Mouse (Mus musculus): Measurements from ENCODE around the gene Aspa. TPM values are rescaled to one million over a fixed set of nuclear protein-coding genes. Genes with fewer than 3 reads are reported as not detected.
A peak's percentile ranks its signal among the peaks of the same experiment; 100 is the strongest.

Aspa gene
- total RNA-seq (2014; rRNA removed) (5.9 and 7.8 TPM in 2 replicates), polyA plus RNA-seq (2015; fragmentation: Nextera tagmentation; extraction: Ambion mirVana) (7.3 and 8.3 TPM in 2 replicates)

- Histone ChIP-seq H3K4me3 (ENCODE audit: low read length) (no peak within 1 kb of the TSS), H3K36me3 (ENCODE audit: insufficient read depth, low read length) (no peaks in the 10 kb centered on the region), H3K4me2 (ENCODE audit: low read depth, low read length) (no peak within 1 kb of the TSS), H3K9me3 (ENCODE audit: low read length) (no peaks in the 10 kb centered on the region), H3K27ac (no peak within 1 kb of the TSS), H3K27me3 (ENCODE audit: insufficient read depth, low read length) (no peaks in the 10 kb centered on the region), H3K4me1 (ENCODE audit: insufficient read depth, low read length) (no peaks in the 10 kb centered on the region), H3K9ac (replicated peaks; ENCODE audit: low read length) (no peak within 1 kb of the TSS)
- no peak for TF ChIP-seq CTCF (IDR thresholded peaks at IDR 0.05; ENCODE audit: low read depth)
- WGBS: 83% methylated on average over 27 of the region's 27 CpGs
- no peak for ATAC-seq
- no peak for DNase-seq (ENCODE audit: low spot score)
Observed at GRCm38 (mm10) chr11:73329442-73329841, at the start of gene Aspa, which contains the start of the genes Gm49340 and Spata22. Gene Aspa (minus strand): TSS chr11:73329596. Gene Gm49340 (plus strand): TSS chr11:73329741. Gene Spata22 (plus strand): TSS chr11:73329741.

GRCm38 (mm10) chr11:73370946-73371345 lies 41.5 kb upstream of the Aspa start, which contains the start of gene Olfr376:
Gene Olfr376 (plus strand): TSS chr11:73371246.
- WGBS: 88% methylated on average over 2 of the region's 2 CpGs
- no peak for DNase-seq (ENCODE audit: low spot score)
- Histone ChIP-seq H3K36me3 (ENCODE audit: insufficient read depth, low read length) (no peaks in the 10 kb centered on the region), H3K4me1 (ENCODE audit: insufficient read depth, low read length) (no peaks in the 10 kb centered on the region), H3K9me3 (ENCODE audit: low read length) (no peaks in the 10 kb centered on the region), H3K27ac (no peak within 1 kb of the TSS), H3K4me2 (ENCODE audit: low read depth, low read length) (no peak within 1 kb of the TSS), H3K27me3 (ENCODE audit: insufficient read depth, low read length) (no peaks in the 10 kb centered on the region), H3K4me3 (ENCODE audit: low read length) (no peak within 1 kb of the TSS), H3K9ac (replicated peaks; ENCODE audit: low read length) (no peak within 1 kb of the TSS)
- TF ChIP-seq CTCF (IDR thresholded peaks at IDR 0.05; ENCODE audit: low read depth): no peak
- ATAC-seq: no peak

GRCm38 (mm10) chr11:73350483-73350882 lies 21.1 kb upstream of the Aspa start, which contains the start of gene Olfr20:
Gene Olfr20 (plus strand): TSS chr11:73350783.
- H3K4me3 ChIP-seq (ENCODE audit: low read length): no peak within 1 kb of the TSS
- H3K27ac ChIP-seq: no peak within 1 kb of the TSS
- no peak within 1 kb of the TSS for H3K9ac ChIP-seq (replicated peaks; ENCODE audit: low read length)
- no peak for DNase-seq (ENCODE audit: low spot score)
- 51% methylated on average over 3 of the region's 3 CpGs for WGBS
- ATAC-seq: no peak
- H3K4me2 ChIP-seq (ENCODE audit: low read depth, low read length): no peak within 1 kb of the TSS
- H3K4me1 ChIP-seq (ENCODE audit: insufficient read depth, low read length): no peaks in the 10 kb centered on the region
- H3K9me3 ChIP-seq (ENCODE audit: low read length): no peaks in the 10 kb centered on the region
- no peak for TF ChIP-seq CTCF (IDR thresholded peaks at IDR 0.05; ENCODE audit: low read depth)
- H3K36me3 ChIP-seq (ENCODE audit: insufficient read depth, low read length): no peaks in the 10 kb centered on the region
- no peaks in the 10 kb centered on the region for H3K27me3 ChIP-seq (ENCODE audit: insufficient read depth, low read length)

GRCm38 (mm10) chr11:73336919-73337318 lies 7.5 kb upstream of the Aspa start:
- Histone ChIP-seq H3K4me3 (ENCODE audit: low read length) (no peak overlapping the region), H3K9ac (replicated peaks; ENCODE audit: low read length) (no peak overlapping the region), H3K4me2 (ENCODE audit: low read depth, low read length) (no peak overlapping the region), H3K4me1 (ENCODE audit: insufficient read depth, low read length) (no peaks in the 10 kb centered on the region), H3K27me3 (ENCODE audit: insufficient read depth, low read length) (no peaks in the 10 kb centered on the region), H3K36me3 (ENCODE audit: insufficient read depth, low read length) (no peaks in the 10 kb centered on the region), H3K9me3 (ENCODE audit: low read length) (no peaks in the 10 kb centered on the region), H3K27ac (no peak overlapping the region)
- no peak for TF ChIP-seq CTCF (IDR thresholded peaks at IDR 0.05; ENCODE audit: low read depth)
- DNase-seq (ENCODE audit: low spot score) (no peak), ATAC-seq (no peak)
- 89% methylated on average over 4 of the region's 4 CpGs for WGBS

GRCm38 (mm10) chr11:73333357-73333756 lies 4.0 kb upstream of the Aspa start:
- TF ChIP-seq CTCF (IDR thresholded peaks at IDR 0.05; ENCODE audit: low read depth): no peak
- H3K4me1 ChIP-seq (ENCODE audit: insufficient read depth, low read length): no peaks in the 10 kb centered on the region
- WGBS: 59% methylated on average over 2 of the region's 2 CpGs
- H3K27me3 ChIP-seq (ENCODE audit: insufficient read depth, low read length): no peaks in the 10 kb centered on the region
- H3K4me2 ChIP-seq (ENCODE audit: low read depth, low read length): no peak overlapping the region
- H3K36me3 ChIP-seq (ENCODE audit: insufficient read depth, low read length): no peaks in the 10 kb centered on the region
- no peak overlapping the region for H3K9ac ChIP-seq (replicated peaks; ENCODE audit: low read length)
- DNase-seq (ENCODE audit: low spot score) (peak; percentile 28), ATAC-seq (no peak)
- no peak overlapping the region for H3K4me3 ChIP-seq (ENCODE audit: low read length)
- H3K27ac ChIP-seq: peak overlapping the region; percentile 69; the same call in 1 of the 2 replicates
- no peaks in the 10 kb centered on the region for H3K9me3 ChIP-seq (ENCODE audit: low read length)

- Histone ChIP-seq H3K4me3 (ENCODE audit: low read length) (no peak overlapping the region), H3K27ac (peak overlapping the region; percentile 20; the same call in 1 of the 2 replicates), H3K9ac (replicated peaks; ENCODE audit: low read length) (no peak overlapping the region), H3K27me3 (ENCODE audit: insufficient read depth, low read length) (no peaks in the 10 kb centered on the region), H3K4me1 (ENCODE audit: insufficient read depth, low read length) (no peaks in the 10 kb centered on the region), H3K4me2 (ENCODE audit: low read depth, low read length) (no peak overlapping the region), H3K36me3 (ENCODE audit: insufficient read depth, low read length) (no peaks in the 10 kb centered on the region), H3K9me3 (ENCODE audit: low read length) (no peaks in the 10 kb centered on the region)
- no peak for TF ChIP-seq CTCF (IDR thresholded peaks at IDR 0.05; ENCODE audit: low read depth)
- WGBS: 49% methylated on average over 4 of the region's 4 CpGs
- DNase-seq (ENCODE audit: low spot score) (peak; percentile 26), ATAC-seq (no peak)
Observed at GRCm38 (mm10) chr11:73327361-73327760, 2.0 kb downstream of the Aspa start.

GRCm38 (mm10) chr11:73326485-73326886 lies 2.9 kb downstream of the Aspa start:
- Histone ChIP-seq H3K36me3 (ENCODE audit: insufficient read depth, low read length) (no peaks in the 10 kb centered on the region), H3K4me1 (ENCODE audit: insufficient read depth, low read length) (no peaks in the 10 kb centered on the region), H3K4me3 (ENCODE audit: low read length) (no peak overlapping the region), H3K27me3 (ENCODE audit: insufficient read depth, low read length) (no peaks in the 10 kb centered on the region), H3K9ac (replicated peaks; ENCODE audit: low read length) (no peak overlapping the region), H3K4me2 (ENCODE audit: low read depth, low read length) (no peak overlapping the region), H3K9me3 (ENCODE audit: low read length) (no peaks in the 10 kb centered on the region), H3K27ac (peak overlapping the region; percentile 58; the same call in 1 of the 2 replicates)
- ATAC-seq: no peak
- TF ChIP-seq CTCF (IDR thresholded peaks at IDR 0.05; ENCODE audit: low read depth): no peak
- WGBS: 50% methylated on average over 12 of the region's 12 CpGs
- peak; percentile 13 for DNase-seq (ENCODE audit: low spot score)

All from hindbrain, postnatal 0 days (tissue).